Mouse (Mus musculus) megakaryocyte, embryonic 14.5 days (primary cell): ENCODE results near the gene Slc22a15. TPM values are rescaled to one million over a fixed set of nuclear protein-coding genes. Genes with fewer than 3 reads are reported as not detected.

ENCODE experiments used
- H3K27me3 ChIP-seq: replicated peaks from 2 replicates; pipeline ENCODE3; 2012; ENCODE audit warnings: inconsistent platforms
- H3K36me3 ChIP-seq: replicated peaks from 2 replicates; pipeline ENCODE3; 2012; ENCODE audit warnings: low read length, inconsistent platforms, mixed read lengths
- H3K4me1 ChIP-seq: 2 replicates; pipeline ENCODE4 v1.6.1; 2012; ENCODE audit warnings: inconsistent platforms
- H3K4me3 ChIP-seq: replicated peaks from 2 replicates; pipeline ENCODE3; 2012; ENCODE audit warnings: moderate library complexity, mild to moderate bottlenecking, inconsistent platforms
- H3K9me3 ChIP-seq: 2 replicates; pipeline ENCODE4 v1.6.1; 2012; ENCODE audit warnings: inconsistent platforms
- FLI1 ChIP-seq: IDR thresholded peaks from 2 replicates; pipeline ENCODE4 v1.6.1; 2012; ENCODE audit warnings: low read length, inconsistent platforms, mixed read lengths
- GATA1 ChIP-seq: IDR thresholded peaks from 3 replicates; pipeline ENCODE4 v1.6.1; 2012; ENCODE audit warnings: mixed read lengths, low read length, inconsistent platforms, borderline replicate concordance
- polyA plus RNA-seq: library from polyadenylated mRNA; stranded (reverse); fragments of >175 nt; gene quantifications from 2 replicates; pipeline ENCODE4 v1.2.3, GENCODE M21; 2012; ENCODE audit warnings: low replicate concordance; ENCODE audit not compliant: insufficient read depth

Slc22a15 gene
- polyA plus RNA-seq, 1 experiment = 1.4 TPM

GRCm38 (mm10) chr3:101917665-101918064 lies 6.6 kb downstream of the Slc22a15 start:
- Histone ChIP-seq H3K4me1 (peaks cover 34% of the 10 kb centered on the region), H3K36me3 (peaks cover 17% of the 10 kb centered on the region), H3K27me3 (peaks cover 2% of the 10 kb centered on the region), H3K9me3 (no peaks in the 10 kb centered on the region), H3K4me3 (no peak overlapping the region)
- TF ChIP-seq FLI1 (no peak), GATA1 (no peak)

- Histone ChIP-seq H3K27me3 (peaks cover 2% of the 10 kb centered on the region), H3K4me3 (no peak overlapping the region), H3K36me3 (peaks cover 19% of the 10 kb centered on the region), H3K4me1 (peaks cover 34% of the 10 kb centered on the region), H3K9me3 (no peaks in the 10 kb centered on the region)
- TF ChIP-seq FLI1 (no peak), GATA1 (no peak)
Observed at GRCm38 (mm10) chr3:101916525-101916924, 7.7 kb downstream of the Slc22a15 start.

GRCm38 (mm10) chr3:101915048-101915801 lies 9.0 kb downstream of the Slc22a15 start:
- no peak for TF ChIP-seq FLI1
- no peak for TF ChIP-seq GATA1
- peaks cover 34% of the 10 kb centered on the region for H3K4me1 ChIP-seq
- no peak overlapping the region for H3K4me3 ChIP-seq
- peaks cover 20% of the 10 kb centered on the region for H3K36me3 ChIP-seq
- no peaks in the 10 kb centered on the region for H3K9me3 ChIP-seq
- peaks cover 2% of the 10 kb centered on the region for H3K27me3 ChIP-seq

- H3K27me3 ChIP-seq = peaks cover 2% of the 10 kb centered on the region
- H3K36me3 ChIP-seq = peaks cover 22% of the 10 kb centered on the region
- no peaks in the 10 kb centered on the region for H3K9me3 ChIP-seq
- H3K4me3 ChIP-seq = no peak overlapping the region
- H3K4me1 ChIP-seq = peaks cover 34% of the 10 kb centered on the region
- TF ChIP-seq GATA1 (no peak), FLI1 (no peak)
Observed at GRCm38 (mm10) chr3:101914266-101914665, 10.0 kb downstream of the Slc22a15 start.

- H3K4me3 ChIP-seq = no peak overlapping the region
- H3K9me3 ChIP-seq = peaks cover 4% of the 10 kb centered on the region
- peaks cover 29% of the 10 kb centered on the region for H3K36me3 ChIP-seq
- peaks cover 2% of the 10 kb centered on the region for H3K27me3 ChIP-seq
- H3K4me1 ChIP-seq = peaks cover 24% of the 10 kb centered on the region
- TF ChIP-seq GATA1 (no peak), FLI1 (no peak)
Observed at GRCm38 (mm10) chr3:101912041-101912440, 12.2 kb downstream of the Slc22a15 start.

- H3K4me1 ChIP-seq = peaks cover 5% of the 10 kb centered on the region
- no peaks in the 10 kb centered on the region for H3K27me3 ChIP-seq
- H3K4me3 ChIP-seq = no peak overlapping the region
- H3K9me3 ChIP-seq = peaks cover 4% of the 10 kb centered on the region
- no peak for TF ChIP-seq FLI1
- TF ChIP-seq GATA1 = no peak
- H3K36me3 ChIP-seq = peaks cover 9% of the 10 kb centered on the region
Observed at GRCm38 (mm10) chr3:101907049-101907448, 17.2 kb downstream of the Slc22a15 start.

GRCm38 (mm10) chr3:101904776-101905175 lies 19.5 kb downstream of the Slc22a15 start:
- TF ChIP-seq FLI1 (no peak), GATA1 (no peak)
- Histone ChIP-seq H3K9me3 (peaks cover 4% of the 10 kb centered on the region), H3K4me3 (no peak overlapping the region)

GRCm38 (mm10) chr3:101903091-101903490 lies 21.2 kb downstream of the Slc22a15 start:
- Histone ChIP-seq H3K36me3 (no peaks in the 10 kb centered on the region), H3K4me3 (no peak overlapping the region), H3K4me1 (peaks cover 5% of the 10 kb centered on the region), H3K27me3 (no peaks in the 10 kb centered on the region), H3K9me3 (no peaks in the 10 kb centered on the region)
- TF ChIP-seq FLI1 (no peak), GATA1 (no peak)

More at GRCm38 (mm10) chr3:101904776-101905175, 19.5 kb downstream of the Slc22a15 start:
- Histone ChIP-seq H3K27me3 (no peaks in the 10 kb centered on the region), H3K36me3 (peaks cover 7% of the 10 kb centered on the region), H3K4me1 (peaks cover 5% of the 10 kb centered on the region)

GRCm38 (mm10) chr3:101902344-101902743 lies 21.9 kb downstream of the Slc22a15 start:
- Histone ChIP-seq H3K9me3 (no peaks in the 10 kb centered on the region), H3K4me1 (peaks cover 5% of the 10 kb centered on the region), H3K4me3 (no peak overlapping the region), H3K36me3 (no peaks in the 10 kb centered on the region), H3K27me3 (no peaks in the 10 kb centered on the region)
- TF ChIP-seq FLI1 (no peak), GATA1 (no peak)

- Histone ChIP-seq H3K27me3 (no peaks in the 10 kb centered on the region), H3K4me1 (no peaks in the 10 kb centered on the region), H3K36me3 (peaks cover 2% of the 10 kb centered on the region), H3K4me3 (no peak overlapping the region), H3K9me3 (no peaks in the 10 kb centered on the region)
- no peak for TF ChIP-seq FLI1
- no peak for TF ChIP-seq GATA1
Observed at GRCm38 (mm10) chr3:101897377-101897974, 26.8 kb downstream of the Slc22a15 start.
